Mouse (Mus musculus) lung, adult 2 months (tissue): ENCODE measurements around the gene Scaf1.

ENCODE experiments used
- CTCF ChIP-seq: fragments of 200-500 bp; IDR thresholded peaks from 2 replicates; pipeline ENCODE4 v1.5.1; 2011; ENCODE audit warnings: mild to moderate bottlenecking, low read length, control low read depth; ENCODE audit not compliant: insufficient read depth
- POLR2A ChIP-seq: fragments of 200-500 bp; IDR thresholded peaks from 2 replicates; pipeline ENCODE4 v1.6.1; 2011; ENCODE audit warnings: low read depth, mild to moderate bottlenecking, control low read depth, low read length, borderline replicate concordance; ENCODE audit errors: extremely low read depth

- TF ChIP-seq CTCF: no peak
- no peak for TF ChIP-seq POLR2A
Observed at GRCm38 (mm10) chr7:44997940-44998428, 18.2 kb downstream of the Scaf1 start.
